Mouse (Mus musculus): ENCODE results near the gene Veph1. TPM values are rescaled to one million over a fixed set of nuclear protein-coding genes. Genes with fewer than 3 reads are reported as not detected.

Gene Veph1
- total RNA-seq, 2 experiments from 2014 or later: not detected

- no peak within 1 kb of the TSS for H3K27ac ChIP-seq
- TF ChIP-seq CTCF (IDR thresholded peaks at IDR 0.05): no peak
- intact Hi-C loops (cut with DNase I): no loop called here
- H3K4me3 ChIP-seq: peak within 1 kb of the TSS; percentile 54
- DNase-seq (ENCODE audit: extremely low spot score in 1 of 2, low spot score in 2 of 2): no peak
Observed at GRCm38 (mm10) chr3:66219655-66220191, 76.9 kb downstream of the Veph1 start, which contains the start of gene Ptx3. Gene Ptx3 (plus strand): TSS chr3:66219910.

DNA sequence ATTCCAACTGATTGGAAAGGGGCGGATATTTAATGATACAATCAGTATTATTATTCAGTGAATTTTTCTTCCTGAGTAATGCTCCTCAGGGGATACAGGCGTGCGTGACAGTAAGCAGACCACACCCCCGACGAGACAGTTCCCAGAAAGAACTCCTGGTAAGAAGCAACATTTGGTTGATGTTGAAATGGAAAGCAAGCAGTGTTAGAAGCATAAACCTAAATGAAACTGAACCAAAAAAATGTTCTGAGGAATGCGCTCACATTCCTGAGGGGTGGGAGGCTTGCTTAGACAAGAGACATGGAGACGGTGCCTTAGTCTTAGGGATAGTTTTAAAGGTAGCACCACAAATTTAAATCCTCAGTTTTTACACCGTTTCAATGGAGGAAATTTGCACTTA is 80.9 kb downstream of the Veph1 start:
- TF ChIP-seq CTCF (IDR thresholded peaks at IDR 0.05): no peak
- no peak overlapping the region for H3K4me3 ChIP-seq
- no peak for DNase-seq (ENCODE audit: extremely low spot score in 1 of 2, low spot score in 2 of 2)
- no peak overlapping the region for H3K27ac ChIP-seq
- intact Hi-C loops (cut with DNase I): no loop called here

DNA sequence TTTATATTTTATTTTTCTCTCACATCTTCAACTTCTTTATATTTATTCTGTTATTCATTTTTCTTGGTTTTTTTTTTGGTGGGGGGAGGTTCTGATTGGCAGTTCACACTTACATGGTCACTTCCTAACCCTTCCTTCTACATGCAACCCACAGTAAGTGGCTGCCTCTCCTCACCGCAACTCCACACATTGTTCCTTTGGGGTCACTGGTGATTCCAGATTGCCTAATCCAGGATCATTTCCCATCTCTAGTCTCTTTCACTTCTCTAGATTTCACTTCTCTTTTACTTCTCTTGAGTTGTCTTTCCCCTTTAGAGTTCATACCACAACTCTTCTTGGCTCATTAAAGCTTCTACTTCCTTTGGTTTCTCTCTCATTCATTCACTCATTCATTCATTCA is 83.1 kb downstream of the Veph1 start:
- Histone ChIP-seq H3K27ac (no peak overlapping the region), H3K4me3 (no peak overlapping the region)
- intact Hi-C loops (cut with DNase I): no loop called here
- DNase-seq (ENCODE audit: extremely low spot score in 1 of 2, low spot score in 2 of 2): no peak
- TF ChIP-seq CTCF (IDR thresholded peaks at IDR 0.05): no peak

- no peak overlapping the region for H3K4me3 ChIP-seq
- DNase-seq (ENCODE audit: extremely low spot score in 1 of 2, low spot score in 2 of 2): no peak
- H3K27ac ChIP-seq: no peak overlapping the region
- intact Hi-C loops (cut with DNase I): no loop called here
- TF ChIP-seq CTCF (IDR thresholded peaks at IDR 0.05): no peak
Observed at GRCm38 (mm10) chr3:66208836-66209573, 87.6 kb downstream of the Veph1 start.

- H3K27ac ChIP-seq: no peak overlapping the region
- DNase-seq (ENCODE audit: extremely low spot score in 1 of 2, low spot score in 2 of 2): no peak
- intact Hi-C loops (cut with DNase I): no loop called here
Observed at GRCm38 (mm10) chr3:66193910-66194562, 102.6 kb downstream of the Veph1 start.

DNA sequence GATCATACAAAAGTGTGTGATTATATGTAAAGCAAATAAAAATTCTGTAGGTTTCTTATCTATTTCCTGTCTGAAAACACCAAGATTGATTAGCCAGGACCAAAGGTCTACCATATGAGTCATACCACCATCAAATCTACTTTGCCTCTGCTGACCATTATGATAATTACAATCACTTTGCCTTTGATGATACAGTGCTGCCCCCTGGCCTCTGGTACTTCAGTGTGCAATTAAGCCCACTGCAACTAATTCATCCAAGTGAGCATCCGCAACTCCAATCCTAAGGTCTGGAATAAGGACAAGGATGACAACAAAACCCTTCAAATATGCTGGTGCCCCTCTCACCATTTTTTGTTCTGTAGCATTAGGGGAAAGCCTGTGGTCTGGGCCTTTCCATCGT is 117.0 kb downstream of the Veph1 start:
- no peak overlapping the region for H3K27ac ChIP-seq
- intact Hi-C loops (cut with DNase I): no loop called here
- no peak for DNase-seq (ENCODE audit: extremely low spot score in 1 of 2, low spot score in 2 of 2)
- no peak; the same call in 1 of the 2 replicates for TF ChIP-seq CTCF (IDR thresholded peaks at IDR 0.05)
- H3K4me3 ChIP-seq: no peak overlapping the region

More at GRCm38 (mm10) chr3:66193910-66194562, 102.6 kb downstream of the Veph1 start:
- H3K4me3 ChIP-seq: no peak overlapping the region
- TF ChIP-seq CTCF (IDR thresholded peaks at IDR 0.05): no peak

- Histone ChIP-seq H3K4me3 (no peak overlapping the region), H3K27ac (no peak overlapping the region)
- DNase-seq (ENCODE audit: extremely low spot score in 1 of 2, low spot score in 2 of 2): no peak
- intact Hi-C loops (cut with DNase I): no loop called here
- TF ChIP-seq CTCF (IDR thresholded peaks at IDR 0.05): no peak
Observed at GRCm38 (mm10) chr3:66172907-66173306, 123.7 kb downstream of the Veph1 start.

- no peak overlapping the region for H3K4me3 ChIP-seq
- DNase-seq (ENCODE audit: extremely low spot score in 1 of 2, low spot score in 2 of 2): no peak
- intact Hi-C loops (cut with DNase I): no loop called here
- no peak overlapping the region for H3K27ac ChIP-seq
- no peak for TF ChIP-seq CTCF (IDR thresholded peaks at IDR 0.05)
Observed at GRCm38 (mm10) chr3:66169873-66170538, 126.6 kb downstream of the Veph1 start.

- H3K27ac ChIP-seq: no peak overlapping the region
- TF ChIP-seq CTCF (IDR thresholded peaks at IDR 0.05): no peak
- intact Hi-C loops (cut with DNase I): no loop called here
- no peak overlapping the region for H3K4me3 ChIP-seq
- no peak for DNase-seq (ENCODE audit: extremely low spot score in 1 of 2, low spot score in 2 of 2)
Observed at GRCm38 (mm10) chr3:66166606-66167290, 129.9 kb downstream of the Veph1 start.

- no peak overlapping the region for H3K27ac ChIP-seq
- no peak for TF ChIP-seq CTCF (IDR thresholded peaks at IDR 0.05)
- H3K4me3 ChIP-seq: no peak overlapping the region
- no peak for DNase-seq (ENCODE audit: extremely low spot score in 1 of 2, low spot score in 2 of 2)
- intact Hi-C loops (cut with DNase I): no loop called here
Observed at GRCm38 (mm10) chr3:66165026-66165425, 131.6 kb downstream of the Veph1 start.

DNA sequence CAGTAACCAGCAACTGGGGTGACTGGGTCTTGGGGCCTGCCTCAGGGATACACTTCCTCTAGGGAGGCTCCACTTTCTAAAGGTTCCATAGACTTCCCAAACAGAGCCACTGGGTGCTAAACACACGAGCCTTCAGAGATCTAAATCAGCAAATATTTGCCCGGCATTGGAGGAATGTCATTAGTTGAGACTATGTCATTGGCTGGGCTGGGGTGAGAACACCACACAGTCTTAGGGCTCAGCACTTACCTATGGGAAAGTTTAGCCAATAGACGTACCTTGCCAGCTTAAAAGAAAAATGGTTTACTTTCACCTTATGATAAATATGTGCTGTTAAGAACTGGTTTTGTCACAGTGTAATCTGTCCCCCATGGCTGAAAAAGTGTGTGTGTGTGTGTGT is 132.1 kb downstream of the Veph1 start:
- no peak for TF ChIP-seq CTCF (IDR thresholded peaks at IDR 0.05)
- intact Hi-C loops (cut with DNase I): no loop called here
- no peak overlapping the region for H3K27ac ChIP-seq

More for the DNA sequence above, 132.1 kb downstream of the Veph1 start:
- H3K4me3 ChIP-seq: no peak overlapping the region
- DNase-seq (ENCODE audit: extremely low spot score in 1 of 2, low spot score in 2 of 2): no peak
